Mouse (Mus musculus) T-helper 17 cell (primary cell): ENCODE data around the gene Prkab1.

Experiments used
- in situ Hi-C, 2 experiments: fragments of 300-600 bp; cut with MboI, MseI; formaldehyde crosslinking; loops; 1 replicate in 1 of 2; 2 replicates in 1 of 2; pipeline ENCODE4 v1.15.1; 2025; ENCODE audit warnings: high pct_unique_total_duplicates in 2 of 2

Prkab1 gene

GRCm38 (mm10) chr5:115980537-115980936 is 43.8 kb downstream of the Prkab1 start:
- in situ Hi-C loops, result no loop called here

- in situ Hi-C loops, result no loop called here
Observed at GRCm38 (mm10) chr5:115979134-115979696, 45.1 kb downstream of the Prkab1 start.

DNA sequence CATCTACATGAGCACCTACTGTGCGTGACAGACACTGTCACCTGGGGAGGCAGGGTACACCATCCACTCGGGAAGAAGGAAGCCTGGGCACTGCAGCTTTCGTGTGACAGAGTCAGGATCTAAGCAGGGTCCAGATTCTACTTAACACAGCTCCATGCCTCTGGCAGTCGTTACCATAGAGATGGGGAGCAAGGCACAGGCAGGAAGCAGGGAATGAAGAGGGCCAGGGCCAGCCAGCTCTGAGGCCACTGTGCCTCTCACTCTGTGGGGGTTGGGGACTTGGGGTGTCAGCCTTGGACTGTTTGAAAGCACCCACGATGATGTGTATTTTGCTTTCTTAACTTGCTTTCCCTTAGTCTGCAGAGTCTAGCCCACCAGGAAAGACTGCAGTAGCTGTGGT is 46.1 kb downstream of the Prkab1 start:
- in situ Hi-C loops, result no loop called here

- in situ Hi-C loops, result no loop called here
Observed at GRCm38 (mm10) chr5:115977757-115978156, 46.6 kb downstream of the Prkab1 start.

DNA sequence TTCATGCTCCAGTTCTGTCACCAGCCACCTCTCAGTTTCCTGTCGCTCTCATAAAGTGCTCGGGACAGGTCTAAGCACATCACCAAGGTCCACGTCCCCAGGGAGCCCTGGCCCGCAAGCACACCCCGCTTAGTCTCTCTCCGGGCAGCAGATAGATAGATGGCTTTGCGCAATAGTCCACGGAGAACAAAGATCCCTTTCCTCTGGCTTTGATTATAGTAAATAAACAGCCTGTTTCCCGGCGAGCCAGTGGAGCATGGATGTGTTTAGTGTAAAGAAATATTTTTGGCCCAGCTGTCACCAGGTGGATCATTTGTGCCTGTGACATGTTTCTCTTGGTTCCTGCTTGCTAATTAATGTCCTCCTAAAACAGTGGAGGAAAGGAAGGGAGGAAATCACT is 47.0 kb downstream of the Prkab1 start:
- in situ Hi-C loops, result no loop called here

DNA sequence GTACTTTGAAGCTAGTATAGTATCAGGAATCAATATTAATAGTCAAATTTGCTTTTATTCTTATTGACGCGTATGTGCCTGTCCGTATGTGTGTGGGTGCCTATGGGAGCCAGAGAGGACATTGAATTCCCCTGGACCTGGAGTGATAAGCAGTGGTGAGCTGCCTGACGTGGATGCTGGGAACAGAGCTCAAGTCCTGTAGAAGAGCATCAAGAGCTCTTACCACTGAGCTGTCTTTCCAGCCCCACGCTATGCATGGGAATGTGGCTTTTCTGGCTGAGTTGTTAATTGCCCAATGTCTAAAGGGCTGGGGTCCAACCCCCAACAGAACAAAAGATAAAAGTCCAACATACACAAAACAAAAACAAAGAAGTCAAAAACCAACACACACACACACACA is 47.9 kb downstream of the Prkab1 start:
- in situ Hi-C loops, result no loop called here

- in situ Hi-C loops, result no loop called here
Observed at GRCm38 (mm10) chr5:115975672-115976071, 48.6 kb downstream of the Prkab1 start.

GRCm38 (mm10) chr5:115971236-115971635 is 53.1 kb downstream of the Prkab1 start:
- in situ Hi-C loops, result no loop called here
